Mouse (Mus musculus) liver, embryonic 14.5 days (tissue): ENCODE data around the gene Lrrc42.

Experiments
- CTCF ChIP-seq: IDR thresholded peaks from 2 replicates; pipeline ENCODE4 v1.5.1; 2016; ENCODE audit warnings: antibody characterized with exemption, low read depth, control low read depth
- EP300 ChIP-seq: IDR thresholded peaks from 2 replicates; pipeline ENCODE4 v1.6.1; 2016; ENCODE audit warnings: antibody characterized with exemption, low read depth

GRCm38 (mm10) chr4:107243365-107244333 is 9.7 kb downstream of the Lrrc42 start:
- TF ChIP-seq CTCF (no peak), EP300 (no peak)
